In the genomic region with DNA sequence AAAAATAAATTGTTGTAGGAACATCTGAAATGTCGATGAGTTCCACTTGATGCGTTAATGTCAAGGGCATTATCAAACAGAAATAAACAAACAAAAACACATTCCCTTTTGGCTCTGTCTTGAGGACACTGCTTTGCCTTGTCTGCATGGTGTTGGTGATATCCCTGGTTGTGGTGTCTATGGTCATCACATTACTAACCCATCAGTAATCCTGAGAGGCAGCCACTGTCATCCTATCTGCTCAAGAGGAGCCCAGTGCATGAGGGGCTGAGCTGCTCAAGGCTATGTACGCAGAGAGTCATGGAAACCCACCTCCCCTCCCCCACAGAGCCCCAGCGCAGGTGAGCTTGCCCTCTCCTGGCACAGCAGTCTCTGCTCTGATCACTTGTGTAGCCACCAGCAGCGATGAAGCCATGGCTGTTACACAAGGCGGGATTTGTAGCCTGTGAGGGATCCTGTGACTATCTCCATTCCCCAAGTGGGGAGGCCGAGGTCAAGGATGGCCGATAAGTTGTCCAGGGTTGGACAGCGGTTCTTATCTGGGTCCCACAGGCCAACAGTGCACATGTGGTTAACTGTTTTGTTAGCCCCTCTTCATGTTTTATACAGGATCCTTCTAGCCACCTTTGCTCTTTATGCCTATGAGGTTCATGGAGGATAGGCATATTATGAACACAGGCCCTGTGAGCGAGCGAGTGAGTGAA, we compare ENCODE assay signal across 10 mouse cellular contexts. TPM values are rescaled to one million over a fixed set of nuclear protein-coding genes. Genes with fewer than 3 reads are reported as not detected.
DNase-seq lines count a peak whose midpoint lies in the region; ATAC-seq lines count a peak whose summit lies in the region.
"Had no signal": no experiment of that assay in that cellular context is flagged by ENCODE, and none has a peak within 500 bp of the region (broad histone marks: within the 10 kb centered on the region; RNA-seq: fewer than 3 reads in every experiment).

No protein-coding gene starts in this region.

- peak overlapping the region; percentile 60 for H3K27ac ChIP-seq in midbrain, embryonic 10.5 days (replicated peaks)
- H3K27ac ChIP-seq in midbrain, embryonic 14.5 days (replicated peaks; ENCODE audit: low read depth, low read length) = no peak overlapping the region
- peak overlapping the region; percentile 96 for H3K27ac ChIP-seq in liver, embryonic 15.5 days (replicated peaks)
- H3K27ac ChIP-seq in stomach, embryonic 15.5 days = 0 out of 2 replicates have a peak overlapping the region, but pooled peaks have one; percentile 31
- H3K27ac ChIP-seq: embryonic facial prominence, embryonic 12.5 days had no signal

- peaks cover 60% of the 10 kb centered on the region for H3K4me1 ChIP-seq in midbrain, embryonic 10.5 days
- H3K4me1 ChIP-seq in midbrain, embryonic 14.5 days (ENCODE audit: control insufficient read depth, insufficient read depth, low read length) = peaks cover 15% of the 10 kb centered on the region
- H3K4me1 ChIP-seq in liver, embryonic 15.5 days (replicated peaks) = peaks cover 97% of the 10 kb centered on the region
- H3K4me1 ChIP-seq in stomach, embryonic 15.5 days = peaks cover 12% of the 10 kb centered on the region; the same call in 1 of the 2 replicates
- H3K4me1 ChIP-seq: embryonic facial prominence, embryonic 12.5 days had no signal

- no peaks in the 10 kb centered on the region for H3K36me3 ChIP-seq in midbrain, embryonic 10.5 days
- H3K36me3 ChIP-seq in midbrain, embryonic 14.5 days (ENCODE audit: control insufficient read depth, insufficient read depth, low read length) = no peaks in the 10 kb centered on the region
- no peaks in the 10 kb centered on the region for H3K36me3 ChIP-seq in liver, embryonic 15.5 days (replicated peaks)
- no peaks in the 10 kb centered on the region for H3K36me3 ChIP-seq in stomach, embryonic 15.5 days
- H3K36me3 ChIP-seq: embryonic facial prominence, embryonic 12.5 days had no signal

- no peak overlapping the region for H3K4me3 ChIP-seq in midbrain, embryonic 10.5 days
- H3K4me3 ChIP-seq in midbrain, embryonic 14.5 days (replicated peaks; ENCODE audit: low read depth, low read length) = no peak overlapping the region
- peak overlapping the region; percentile 33 for H3K4me3 ChIP-seq in liver, embryonic 15.5 days (replicated peaks)
- no peak overlapping the region for H3K4me3 ChIP-seq in stomach, embryonic 15.5 days (replicated peaks)
- H3K4me3 ChIP-seq: embryonic facial prominence, embryonic 12.5 days had no signal

- DNase-seq in cerebellum, adult 11-12 months = peak; percentile 51
- DNase-seq in cerebellum, adult 18-20 months = no peak
- DNase-seq in midbrain, embryonic 10.5 days (ENCODE audit: low spot score) = no peak
- DNase-seq in midbrain, embryonic 14.5 days = no peak
- DNase-seq in embryo, embryonic 10.5 days (ENCODE audit: low spot score) = no peak
- no peak for DNase-seq in layer of hippocampus, adult 8-10 months (ENCODE audit: low spot score in 2 of 2)
- DNase-seq: lung, adult 2 months had no signal

- H3K4me2 ChIP-seq in midbrain, embryonic 14.5 days (ENCODE audit: low read length) = no peak overlapping the region
- H3K4me2 ChIP-seq in liver, embryonic 15.5 days = peak overlapping the region; percentile 73
- H3K4me2 ChIP-seq in stomach, embryonic 15.5 days = no peak overlapping the region
- H3K4me2 ChIP-seq: embryonic facial prominence, embryonic 12.5 days had no signal

- H3K9me3 ChIP-seq in midbrain, embryonic 10.5 days (replicated peaks) = no peaks in the 10 kb centered on the region
- H3K9me3 ChIP-seq in midbrain, embryonic 14.5 days (ENCODE audit: control insufficient read depth, low read length) = no peaks in the 10 kb centered on the region
- no peaks in the 10 kb centered on the region for H3K9me3 ChIP-seq in liver, embryonic 15.5 days (replicated peaks)
- H3K9me3 ChIP-seq in stomach, embryonic 15.5 days = no peaks in the 10 kb centered on the region
- H3K9me3 ChIP-seq: embryonic facial prominence, embryonic 12.5 days had no signal

- H3K27me3 ChIP-seq in midbrain, embryonic 10.5 days (ENCODE audit: low read depth, poor library complexity, severe bottlenecking) = peaks cover 9% of the 10 kb centered on the region; the same call in 1 of the 2 replicates
- H3K27me3 ChIP-seq in midbrain, embryonic 14.5 days (ENCODE audit: control insufficient read depth, insufficient read depth, low read length) = no peaks in the 10 kb centered on the region
- H3K27me3 ChIP-seq in liver, embryonic 15.5 days = no peaks in the 10 kb centered on the region
- no peaks in the 10 kb centered on the region for H3K27me3 ChIP-seq in stomach, embryonic 15.5 days (replicated peaks)
- H3K27me3 ChIP-seq: embryonic facial prominence, embryonic 12.5 days had no signal

- no peak overlapping the region for H3K9ac ChIP-seq in midbrain, embryonic 14.5 days (replicated peaks; ENCODE audit: low read length)
- H3K9ac ChIP-seq in liver, embryonic 15.5 days = peak overlapping the region; percentile 53
- H3K9ac ChIP-seq in stomach, embryonic 15.5 days = no peak overlapping the region
- H3K9ac ChIP-seq: embryonic facial prominence, embryonic 12.5 days had no signal

- WGBS in midbrain, embryonic 10.5 days = 79% methylated on average over 11 of the region's 11 CpGs
- 59% methylated on average over 11 of the region's 11 CpGs for WGBS in midbrain, embryonic 14.5 days
- 24% methylated on average over 11 of the region's 11 CpGs for WGBS in liver, embryonic 15.5 days (ENCODE audit: insufficient replicate concordance)
- 81% methylated on average over 11 of the region's 11 CpGs for WGBS in stomach, embryonic 15.5 days

- no peak for ATAC-seq in midbrain, embryonic 14.5 days (ENCODE audit: low FRiP score, low TSS enrichment)
- ATAC-seq in liver, embryonic 15.5 days (ENCODE audit: insufficient read depth) = peak; percentile 95
- ATAC-seq in stomach, embryonic 15.5 days (ENCODE audit: insufficient read depth, low FRiP score, low read depth) = peak; percentile 85

RNA-seq across cellular contexts. Expression of gene Ank, which starts 30.3 kb away (rescaled TPM):
- 6.3 and 6.4 TPM in 2 replicates for polyA plus RNA-seq in midbrain, embryonic 10.5 days (2016; fragmentation: Nextera tagmentation; extraction: Ambion mirVana)
- 15.0 and 15.9 TPM in 2 replicates for polyA plus RNA-seq in midbrain, embryonic 14.5 days (2014; fragmentation: Nextera tagmentation; extraction: Ambion mirVana)
- polyA plus RNA-seq in liver, embryonic 15.5 days (2015; fragmentation: Nextera tagmentation; extraction: Ambion mirVana) = 10.5 and 10.8 TPM in 2 replicates
- 15.3 and 18.5 TPM in 2 replicates for polyA plus RNA-seq in stomach, embryonic 15.5 days (2015; fragmentation: Nextera tagmentation; extraction: Ambion mirVana)
- total RNA-seq in layer of hippocampus, adult 8-10 months (2022) = 100 to 1,000 TPM; 168 to 198 (median 184) TPM
